In the genomic region with DNA sequence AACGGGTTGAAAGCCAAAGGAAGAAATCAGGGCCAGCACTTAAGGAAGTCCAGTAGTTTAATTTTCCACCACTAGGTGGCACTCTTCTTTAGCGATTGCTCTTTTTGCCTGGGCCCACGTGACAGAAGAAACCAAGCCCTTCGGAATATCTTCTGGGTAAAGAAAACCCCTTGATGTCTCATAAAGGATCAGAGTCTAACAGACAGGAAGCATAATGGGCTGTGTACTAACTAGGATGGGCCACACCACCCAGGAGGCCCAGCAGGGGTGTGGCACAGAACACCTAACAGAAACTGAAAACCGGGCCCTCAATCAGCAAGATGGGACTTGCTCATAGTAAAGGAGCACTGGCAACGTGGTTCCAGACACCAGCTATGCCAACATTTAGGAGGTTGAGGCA, we compare ENCODE assay signal across 8 mouse cellular contexts. TPM values are rescaled to one million over a fixed set of nuclear protein-coding genes. Genes with fewer than 3 reads are reported as not detected.
A peak's percentile ranks its signal among the peaks of the same experiment; 100 is the strongest.
DNase-seq lines count a peak whose midpoint lies in the region; ATAC-seq lines count a peak whose summit lies in the region.

No protein-coding gene starts in this region.

- peaks cover 37% of the 10 kb centered on the region for H3K36me3 ChIP-seq in heart, embryonic 16.5 days (ENCODE audit: control insufficient read depth, insufficient read depth)
- H3K36me3 ChIP-seq in liver, embryonic 16.5 days (ENCODE audit: control insufficient read depth, insufficient read depth), result no peaks in the 10 kb centered on the region; the same call in 1 of the 2 replicates
- H3K36me3 ChIP-seq in neural tube, embryonic 14.5 days (ENCODE audit: control insufficient read depth, insufficient read depth, low read length), result no peaks in the 10 kb centered on the region

- peak overlapping the region; percentile 33; the same call in 1 of the 2 replicates for H3K4me2 ChIP-seq in heart, embryonic 16.5 days (ENCODE audit: low read depth, low read length)
- peak overlapping the region; percentile 46 for H3K4me2 ChIP-seq in liver, embryonic 16.5 days (ENCODE audit: low read depth, low read length)
- no peak overlapping the region for H3K4me2 ChIP-seq in neural tube, embryonic 14.5 days (ENCODE audit: low read depth, low read length)

- peak overlapping the region; percentile 14 for H3K27ac ChIP-seq in heart, embryonic 16.5 days (ENCODE audit: low read length)
- H3K27ac ChIP-seq in liver, embryonic 16.5 days (ENCODE audit: low read length), result no peak overlapping the region
- H3K27ac ChIP-seq in neural tube, embryonic 14.5 days (ENCODE audit: low read depth, low read length), result no peak overlapping the region

- H3K4me1 ChIP-seq in heart, embryonic 16.5 days (ENCODE audit: control insufficient read depth, insufficient read depth, low read length), result peaks cover 5% of the 10 kb centered on the region; the same call in 1 of the 2 replicates
- peaks cover 3% of the 10 kb centered on the region; the same call in 1 of the 2 replicates for H3K4me1 ChIP-seq in liver, embryonic 16.5 days (ENCODE audit: control insufficient read depth, low read depth, low read length)
- no peaks in the 10 kb centered on the region for H3K4me1 ChIP-seq in neural tube, embryonic 14.5 days (ENCODE audit: control insufficient read depth, insufficient read depth, low read length)

- H3K9me3 ChIP-seq in heart, embryonic 16.5 days (replicated peaks; ENCODE audit: control insufficient read depth, low read length), result no peaks in the 10 kb centered on the region
- H3K9me3 ChIP-seq in liver, embryonic 16.5 days (replicated peaks; ENCODE audit: control insufficient read depth, low read length), result no peaks in the 10 kb centered on the region
- H3K9me3 ChIP-seq in neural tube, embryonic 14.5 days (ENCODE audit: control insufficient read depth, low read length), result no peaks in the 10 kb centered on the region

- no peak overlapping the region for H3K4me3 ChIP-seq in heart, embryonic 16.5 days (ENCODE audit: low read length)
- H3K4me3 ChIP-seq in liver, embryonic 16.5 days (ENCODE audit: low read depth, low read length), result no peak overlapping the region
- no peak overlapping the region for H3K4me3 ChIP-seq in neural tube, embryonic 14.5 days (ENCODE audit: low read depth, low read length)

- peak; percentile 63 to 69 for DNase-seq in CD8-positive naive resting alpha-beta T cell, adult 2 months (ENCODE audit: low read depth in 2 of 2, low spot score in 2 of 2)
- DNase-seq in WW6 (ENCODE audit: low read depth, low spot score), result peak; percentile 47
- peak; percentile 53 for DNase-seq in embryo, embryonic 9.5 days (ENCODE audit: extremely low spot score)
- DNase-seq in kidney, postnatal 4 days, result peak; percentile 20 to 56
- peak; percentile 31 to 59 for DNase-seq in urinary bladder, postnatal 36 days (ENCODE audit: low spot score in 2 of 2)

- peak; percentile 29 for ATAC-seq in heart, embryonic 16.5 days (replicated peaks; ENCODE audit: extremely low read depth, insufficient read depth, low FRiP score)
- ATAC-seq in liver, embryonic 16.5 days (ENCODE audit: low read depth), result no peak; the same call in 1 of the 2 replicates
- peak; percentile 65 for ATAC-seq in neural tube, embryonic 14.5 days (ENCODE audit: low read depth)

- no peaks in the 10 kb centered on the region for H3K27me3 ChIP-seq in heart, embryonic 16.5 days (ENCODE audit: control insufficient read depth, insufficient read depth, low read length)
- no peaks in the 10 kb centered on the region for H3K27me3 ChIP-seq in liver, embryonic 16.5 days (ENCODE audit: control insufficient read depth, insufficient read depth, low read depth, low read length)
- H3K27me3 ChIP-seq in neural tube, embryonic 14.5 days (ENCODE audit: control insufficient read depth, insufficient read depth, low read length), result no peaks in the 10 kb centered on the region

- H3K9ac ChIP-seq in heart, embryonic 16.5 days (ENCODE audit: low read length), result peak overlapping the region; percentile 31; the same call in 1 of the 2 replicates
- H3K9ac ChIP-seq in liver, embryonic 16.5 days (ENCODE audit: low read depth, low read length), result no peak overlapping the region
- H3K9ac ChIP-seq in neural tube, embryonic 14.5 days (replicated peaks; ENCODE audit: low read depth, low read length), result no peak overlapping the region

- 16% methylated on average over 6 of the region's 6 CpGs for WGBS in heart, embryonic 16.5 days
- 15% methylated on average over 6 of the region's 6 CpGs for WGBS in liver, embryonic 16.5 days (ENCODE audit: insufficient replicate concordance)
- WGBS in neural tube, embryonic 14.5 days, result 39% methylated on average over 6 of the region's 6 CpGs

RNA-seq across cellular contexts. Expression of gene Hk2, which starts 34.0 kb away (rescaled TPM):
- 37.4 and 46.7 TPM in 2 replicates for polyA plus RNA-seq in heart, embryonic 16.5 days (2015; fragmentation: Nextera tagmentation; extraction: Ambion mirVana)
- polyA plus RNA-seq in liver, embryonic 16.5 days (2015; fragmentation: Nextera tagmentation; extraction: Ambion mirVana), result 5.0 and 6.4 TPM in 2 replicates
- 1.3 and 2.2 TPM in 2 replicates for polyA plus RNA-seq in neural tube, embryonic 14.5 days (2014; fragmentation: Nextera tagmentation; extraction: Ambion mirVana)

RNA-seq across cellular contexts. Expression of gene Pole4, which starts 35.1 kb away (rescaled TPM):
- 81.5 and 90.4 TPM in 2 replicates for polyA plus RNA-seq in heart, embryonic 16.5 days (2015; fragmentation: Nextera tagmentation; extraction: Ambion mirVana)
- 41.3 and 46.6 TPM in 2 replicates for polyA plus RNA-seq in liver, embryonic 16.5 days (2015; fragmentation: Nextera tagmentation; extraction: Ambion mirVana)
- polyA plus RNA-seq in neural tube, embryonic 14.5 days (2014; fragmentation: Nextera tagmentation; extraction: Ambion mirVana), result 157 and 189 TPM in 2 replicates
